Mouse (Mus musculus): ENCODE results near the gene Ugt1a1.
A peak's percentile ranks its signal among the peaks of the same experiment; 100 is the strongest.
"Not testable (repeated sequence)": the region's sequence is repeated elsewhere in the genome, so short reads cannot be mapped to it uniquely, and the experiment has no call there.

Gene Ugt1a1

GRCm38 (mm10) chr1:88218591-88218990, 6.8 kb downstream of the Ugt1a1 start:
- DNase-seq (ENCODE audit: low spot score in 2 of 2) = no peak

GRCm38 (mm10) chr1:88219054-88219453, 7.3 kb downstream of the Ugt1a1 start:
- DNase-seq (ENCODE audit: low spot score in 2 of 2) = no peak

- DNase-seq (ENCODE audit: low spot score in 2 of 2) = peak in 1 of 2 experiments; percentile 1
These were observed 8.6 kb downstream of the Ugt1a1 start for GRCm38 (mm10) chr1:88220336-88220735.

GRCm38 (mm10) chr1:88222216-88222615, 10.5 kb downstream of the Ugt1a1 start:
- DNase-seq (ENCODE audit: low spot score in 2 of 2) = no peak

- not testable (repeated sequence) for DNase-seq (ENCODE audit: low spot score in 2 of 2)
These were observed 11.3 kb downstream of the Ugt1a1 start for GRCm38 (mm10) chr1:88223011-88223515.

DNA sequence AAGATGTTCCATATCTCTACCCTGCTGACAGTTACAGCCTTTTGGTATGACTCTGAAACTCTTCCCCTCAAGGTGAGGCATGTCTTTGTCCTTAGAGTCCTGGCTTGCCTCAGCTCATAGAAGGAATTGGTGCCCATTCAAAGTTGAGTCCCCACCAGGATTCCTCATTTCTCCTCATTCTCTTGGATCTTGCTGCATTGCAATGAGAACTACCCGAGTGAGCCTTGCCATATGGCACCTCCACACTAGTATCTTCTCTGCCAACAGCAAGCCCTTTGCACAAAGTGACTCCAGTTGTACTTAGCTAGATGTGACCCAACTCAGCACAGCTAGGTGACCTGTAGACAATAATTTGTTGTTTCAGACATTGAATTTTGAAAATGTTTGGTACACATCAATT, 11.8 kb downstream of the Ugt1a1 start:
- peak in 1 of 2 experiments; percentile 9 for DNase-seq (ENCODE audit: low spot score in 2 of 2)

DNA sequence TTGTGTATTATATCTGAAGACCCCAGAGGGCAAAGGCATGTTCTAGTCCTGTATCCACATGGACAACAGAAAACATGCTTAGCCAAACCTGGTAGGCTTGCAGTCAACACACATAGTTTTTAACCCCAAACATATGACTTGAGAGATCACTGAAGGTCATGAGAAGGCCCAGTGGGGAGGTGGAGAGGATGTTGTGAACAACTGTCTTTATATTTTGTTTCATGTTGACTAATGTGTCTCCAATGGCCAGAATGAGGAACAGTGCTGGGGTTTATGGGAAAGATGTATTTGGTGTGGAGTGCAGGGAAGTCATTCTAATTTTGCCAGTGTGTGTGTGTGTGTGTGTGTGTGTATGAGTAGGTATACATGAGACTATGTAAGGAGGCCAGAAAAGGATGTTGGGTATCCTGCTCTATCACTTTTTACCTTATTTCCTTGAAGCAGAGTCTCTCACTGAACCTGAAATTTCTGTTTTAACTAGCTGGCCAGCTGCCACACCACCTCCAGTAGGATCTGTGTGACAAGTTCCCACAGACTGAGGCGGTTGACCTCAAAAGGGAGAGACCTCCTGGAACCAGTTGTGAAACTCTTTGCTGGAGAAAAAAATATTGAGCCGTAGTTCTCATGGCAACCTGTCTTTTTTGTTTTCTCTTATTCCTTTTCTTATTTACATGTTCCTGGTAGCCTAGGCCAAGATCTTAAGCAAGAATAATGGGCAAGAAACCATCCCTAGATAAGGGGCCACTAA, 12.4 kb downstream of the Ugt1a1 start:
- no peak for DNase-seq (ENCODE audit: low spot score in 2 of 2)

DNA sequence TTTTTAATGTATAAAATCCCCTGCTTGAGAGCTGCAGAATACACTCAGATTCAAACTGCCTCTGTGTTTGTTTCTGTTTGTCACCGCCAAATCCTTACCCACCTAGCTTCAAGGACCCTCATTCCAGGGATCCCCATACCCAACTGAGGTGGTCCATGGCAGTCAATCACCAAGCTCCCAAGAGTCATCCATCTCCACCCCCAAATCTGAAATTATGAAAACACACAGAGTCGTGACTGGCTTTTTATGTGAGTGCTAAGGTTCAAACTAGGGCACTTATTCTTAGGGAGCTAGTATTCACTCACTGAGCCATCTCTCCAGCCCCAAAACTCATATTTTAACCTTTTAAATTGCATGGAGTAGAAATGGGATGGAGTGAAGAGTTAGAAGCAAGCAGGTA, 13.5 kb downstream of the Ugt1a1 start:
- DNase-seq (ENCODE audit: low spot score in 2 of 2) = not testable (repeated sequence)

DNA sequence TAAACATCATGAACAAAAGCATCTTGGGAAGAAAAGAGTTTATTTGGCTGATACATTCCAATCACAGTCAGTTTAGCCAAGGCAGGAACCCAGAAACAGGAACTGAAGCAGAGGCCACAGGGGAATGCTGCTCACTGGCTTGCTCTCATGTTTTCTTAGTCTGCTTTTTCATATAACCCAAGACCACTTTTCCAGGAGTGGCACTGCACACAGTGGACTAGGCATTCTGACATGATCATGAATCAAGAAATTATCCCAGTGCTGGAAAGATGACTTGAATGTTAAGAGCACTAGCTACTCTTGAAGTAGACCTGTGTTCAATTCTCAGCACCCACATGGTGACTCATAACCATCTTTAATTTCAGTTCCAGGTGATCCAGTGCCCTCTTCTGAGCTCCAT, 14.0 kb downstream of the Ugt1a1 start:
- no peak for DNase-seq (ENCODE audit: low spot score in 2 of 2)

GRCm38 (mm10) chr1:88226670-88227379, 15.1 kb downstream of the Ugt1a1 start, which contains the start of gene Mroh2a:
TSS of gene Mroh2a (plus strand) at chr1:88226986.
- peak in 1 of 2 experiments; percentile 5 for DNase-seq (ENCODE audit: low spot score in 2 of 2)

DNA sequence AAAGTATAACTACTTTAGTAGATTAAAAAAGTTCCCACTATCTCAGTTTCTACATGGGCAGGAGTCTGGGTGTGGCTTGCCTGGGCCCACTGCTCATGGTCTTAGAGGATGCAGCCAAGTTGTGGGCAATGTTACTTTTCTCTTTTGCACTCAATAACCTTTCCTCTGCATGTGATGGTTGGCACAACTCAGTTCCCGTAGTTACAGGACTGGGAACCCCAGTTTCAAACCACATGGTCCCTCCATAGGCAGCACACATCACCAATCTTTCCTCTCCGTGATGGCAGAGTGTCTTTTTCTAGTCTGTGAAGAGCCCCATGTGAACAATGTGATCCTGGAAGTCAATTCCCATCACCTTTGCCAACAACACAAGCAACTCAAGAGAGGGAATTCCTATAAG, 15.7 kb downstream of the Ugt1a1 start:
- no peak for DNase-seq (ENCODE audit: low spot score in 2 of 2)

DNA sequence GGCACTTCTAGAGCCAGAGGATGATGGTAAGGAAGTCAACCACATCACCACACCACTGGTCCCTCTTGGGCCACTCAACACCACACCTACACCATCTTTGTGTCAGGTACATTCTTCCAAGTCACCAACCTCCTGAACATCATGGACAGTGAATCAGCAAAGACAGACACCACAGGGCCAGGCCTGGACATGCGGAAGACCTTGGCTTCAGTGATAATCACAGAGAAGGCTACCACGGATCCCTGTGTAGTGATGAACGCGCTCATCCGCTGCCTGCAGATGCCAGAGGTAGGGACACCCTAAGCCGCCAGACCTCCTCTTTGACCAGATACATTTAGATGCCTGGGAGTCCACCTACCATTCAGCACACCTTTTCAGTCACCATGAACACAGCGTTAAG, 16.4 kb downstream of the Ugt1a1 start:
- DNase-seq (ENCODE audit: low spot score in 2 of 2) = no peak

DNA sequence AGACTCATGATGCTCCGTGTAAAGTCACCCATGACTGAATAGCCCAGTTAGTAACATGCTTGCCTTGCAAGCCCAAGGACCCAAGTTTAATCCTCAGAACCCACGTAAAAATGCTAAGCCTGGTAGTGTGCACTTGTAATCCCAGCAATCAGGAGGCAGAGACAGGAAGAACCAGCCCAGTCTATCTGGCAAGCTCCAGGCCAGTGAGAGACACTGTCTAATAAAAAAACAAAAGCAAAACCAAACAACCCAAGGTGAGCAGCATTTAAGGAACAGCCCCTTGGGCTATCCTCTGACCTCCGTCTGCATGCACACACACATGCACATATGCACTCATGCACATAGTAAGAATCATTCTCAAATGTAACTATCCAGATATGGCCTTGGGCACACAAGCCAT, 17.8 kb downstream of the Ugt1a1 start:
- DNase-seq (ENCODE audit: low spot score in 2 of 2) = no peak

DNA sequence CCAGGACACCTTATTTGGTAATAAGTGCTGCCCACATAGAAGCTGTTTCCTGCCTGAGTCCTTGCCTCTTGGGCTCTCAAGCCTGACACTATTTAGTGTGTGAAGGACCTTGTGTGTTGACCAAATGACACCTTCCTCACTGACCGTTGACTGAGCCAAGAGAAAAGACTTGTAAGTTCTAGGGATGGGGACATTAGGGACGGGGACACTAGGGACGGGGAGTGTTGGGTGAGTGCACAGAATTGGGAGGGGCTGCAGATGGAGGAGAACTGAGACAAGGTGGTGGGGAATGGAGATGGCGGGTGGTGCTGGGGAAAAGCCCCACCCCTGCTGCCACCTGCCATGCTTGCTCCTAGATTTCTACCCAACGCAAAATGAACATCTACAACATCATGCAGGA, 18.2 kb downstream of the Ugt1a1 start:
- DNase-seq (ENCODE audit: low spot score in 2 of 2) = no peak

DNA sequence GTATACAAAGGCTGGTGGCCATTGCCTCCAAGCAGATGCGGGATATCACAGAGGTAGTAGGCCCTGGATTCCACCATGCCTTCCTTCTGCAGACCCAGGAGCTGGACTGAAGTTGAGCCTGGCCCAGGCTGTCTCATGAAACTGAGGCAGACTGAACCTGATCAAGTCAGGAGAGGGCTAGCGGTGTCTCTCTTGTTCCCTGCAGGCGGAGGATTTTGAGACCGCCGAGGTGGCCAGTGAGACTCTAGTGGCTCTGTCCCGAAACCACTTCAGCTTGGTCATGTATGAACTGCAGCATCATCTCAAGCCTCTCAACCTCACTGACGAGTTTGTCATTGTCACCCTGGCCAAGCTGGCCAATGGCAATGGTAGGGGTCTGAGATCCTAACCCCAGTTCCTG, 18.7 kb downstream of the Ugt1a1 start:
- no peak for DNase-seq (ENCODE audit: low spot score in 2 of 2)

DNA sequence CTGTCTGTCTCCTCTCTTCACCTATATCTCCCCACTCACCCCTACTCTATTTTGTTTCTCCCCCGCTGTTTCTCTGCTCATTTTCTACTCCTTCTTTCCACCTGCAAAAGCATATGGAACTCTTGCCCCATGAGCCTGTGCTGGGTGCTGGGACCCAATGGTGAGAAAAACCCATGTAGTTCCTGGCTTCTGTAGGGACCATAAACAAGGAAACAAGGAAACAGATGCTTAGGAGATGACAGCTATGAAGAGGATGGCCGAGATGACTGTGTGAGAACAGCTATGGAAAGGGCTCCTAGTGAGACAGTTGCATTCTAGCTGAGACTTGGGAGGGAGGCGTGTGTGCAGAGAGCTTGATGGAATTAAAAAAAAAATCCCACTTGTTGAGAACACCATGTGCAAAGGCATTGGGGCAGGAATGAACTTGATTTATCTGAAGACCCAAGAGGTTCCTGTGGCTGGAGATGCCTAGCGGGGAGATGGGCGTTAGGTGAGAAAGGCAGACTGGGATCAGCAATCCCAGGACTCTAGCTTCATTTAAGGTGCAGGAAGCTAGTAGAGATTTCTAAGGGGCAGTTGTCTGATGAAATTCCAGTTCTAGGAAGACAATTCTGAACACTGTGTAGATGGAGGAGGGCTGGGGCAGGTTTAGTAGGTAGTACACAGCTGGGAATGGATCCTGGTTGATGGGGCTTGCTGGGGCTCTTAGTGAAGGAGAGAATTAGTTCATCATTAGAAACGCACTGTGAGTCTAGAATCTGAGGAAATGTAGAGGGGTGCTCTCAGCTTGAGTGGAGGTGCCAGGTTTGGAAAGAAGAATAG, 19.4 kb downstream of the Ugt1a1 start:
- no peak for DNase-seq (ENCODE audit: low spot score in 2 of 2)

GRCm38 (mm10) chr1:88231803-88232499, 20.2 kb downstream of the Ugt1a1 start:
- no peak for DNase-seq (ENCODE audit: low spot score in 2 of 2)

GRCm38 (mm10) chr1:88232664-88233380, 21.1 kb downstream of the Ugt1a1 start:
- no peak for DNase-seq (ENCODE audit: low spot score in 2 of 2)

DNA sequence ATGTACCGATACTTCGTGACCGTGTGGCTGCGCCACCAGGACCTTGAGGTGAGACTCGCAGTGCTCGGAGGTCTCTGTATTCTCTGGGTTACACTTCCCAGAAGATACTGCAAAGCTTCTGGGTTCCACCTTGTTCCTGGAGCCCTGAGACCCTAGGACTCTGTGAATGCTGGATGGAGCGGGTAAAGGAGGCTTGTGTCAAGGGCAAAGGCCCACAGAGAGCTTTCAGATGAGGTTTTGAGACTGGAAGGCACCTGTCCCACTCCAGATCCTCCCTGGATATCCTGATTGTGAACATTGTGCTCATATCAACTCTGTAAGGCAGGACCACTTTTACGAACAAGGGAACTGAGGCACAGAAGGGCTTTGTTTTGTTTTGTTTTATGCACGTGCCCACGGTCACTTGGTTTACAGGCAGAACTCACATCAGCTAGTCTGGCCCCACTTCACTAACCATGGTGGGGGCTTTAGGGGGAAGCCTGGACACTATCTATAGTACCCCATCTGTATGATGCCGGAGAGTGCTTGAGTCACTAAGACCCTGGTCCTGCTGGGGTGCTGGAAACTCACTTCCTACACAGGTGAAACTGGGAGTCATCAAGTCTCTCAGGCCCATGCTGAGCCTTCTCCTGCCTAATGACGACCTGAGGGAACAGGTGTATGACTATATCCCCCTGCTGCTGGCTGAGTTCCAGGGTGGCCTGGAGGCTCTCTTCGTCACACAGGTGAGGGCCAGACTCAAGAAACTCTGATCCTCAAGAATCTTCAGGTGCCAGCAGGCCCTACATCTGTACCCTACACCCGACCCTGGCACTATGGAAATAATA, 21.9 kb downstream of the Ugt1a1 start:
- DNase-seq (ENCODE audit: low spot score in 2 of 2) = no peak

DNA sequence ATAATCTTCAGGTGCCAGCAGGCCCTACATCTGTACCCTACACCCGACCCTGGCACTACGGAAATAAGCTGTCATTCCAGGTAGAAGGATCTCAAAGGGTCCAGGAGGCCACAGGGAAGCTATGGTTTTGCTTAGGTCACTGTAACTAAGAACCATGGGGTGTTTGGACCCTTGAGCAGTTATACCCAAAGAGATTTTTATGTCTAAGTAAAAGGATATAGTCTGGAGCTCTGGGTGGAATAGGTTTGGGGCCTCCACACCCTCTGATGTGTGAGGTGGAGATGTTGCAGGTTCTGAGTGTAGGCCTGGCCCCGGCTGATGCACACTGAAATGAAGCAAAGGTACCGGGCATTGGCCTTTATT, 22.5 kb downstream of the Ugt1a1 start:
- DNase-seq (ENCODE audit: low spot score in 2 of 2) = no peak
